Mouse (Mus musculus) small intestine, adult 2 months (tissue): Measurements from ENCODE around the gene Ankrd13a.
"Not testable (repeated sequence)": the region's sequence is repeated elsewhere in the genome, so short reads cannot be mapped to it uniquely, and the experiment has no call there.

ENCODE experiments used
- CTCF ChIP-seq: fragments of 200-500 bp; IDR thresholded peaks from 2 replicates; pipeline ENCODE4 v1.5.1; 2012; ENCODE audit warnings: low read depth, mild to moderate bottlenecking, control low read depth, inconsistent platforms, low read length, moderate library complexity, mixed read lengths; ENCODE audit not compliant: insufficient replicate concordance, insufficient read length; ENCODE audit errors: extremely low read depth
- POLR2A ChIP-seq: fragments of 200-500 bp; IDR thresholded peaks from 2 replicates; pipeline ENCODE4 v1.6.1; 2012; ENCODE audit warnings: low read depth, mild to moderate bottlenecking, control low read depth, inconsistent platforms, low read length, moderate library complexity

- not testable (repeated sequence) for TF ChIP-seq CTCF, POLR2A
Measured at GRCm38 (mm10) chr5:114844371-114844770, 69.9 kb downstream of the Ankrd13a start.
